Mouse (Mus musculus) B cell, adult 2 months (primary cell): ENCODE data around the gene Rsad1.

Experiments used
- DNase-seq, 2 experiments: peaks; one replicate each; pipeline ENCODE4 v3.0.0; 2022

Rsad1 gene

DNA sequence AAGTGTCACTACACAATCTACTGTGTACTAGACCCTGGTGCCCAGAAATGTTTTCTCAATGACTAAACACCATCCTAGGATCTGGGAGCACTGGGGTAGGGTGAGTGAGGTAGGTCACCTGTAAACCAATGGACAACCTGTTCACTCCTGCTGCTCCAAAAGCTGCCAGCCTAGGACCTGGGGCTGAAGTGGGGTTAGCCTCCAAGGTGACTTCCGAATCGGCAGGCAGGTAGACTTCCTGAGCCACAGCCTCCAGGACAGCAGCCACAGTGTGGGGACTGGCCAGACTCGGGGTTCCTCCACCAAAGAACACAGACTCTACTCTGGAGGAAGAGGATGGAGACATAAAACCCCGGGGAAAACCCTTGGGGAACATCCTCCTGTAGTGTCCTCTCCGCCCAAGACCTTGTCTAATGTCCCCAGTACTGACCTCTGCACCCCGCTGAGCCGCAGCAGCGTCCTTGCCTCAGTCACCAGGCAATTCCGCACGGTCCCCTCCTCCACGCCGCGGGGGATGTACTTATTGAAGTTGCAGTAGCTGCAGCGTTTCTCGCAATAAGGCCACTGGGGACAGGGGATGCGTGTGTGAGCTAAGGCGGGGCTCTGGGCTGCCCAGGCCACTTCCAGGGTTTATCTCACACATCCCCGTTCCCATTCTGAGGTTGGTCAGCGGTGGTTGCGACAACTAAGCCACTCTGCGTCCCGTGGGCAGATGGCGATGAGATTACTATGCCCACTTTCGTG lies 842 bp downstream of the Rsad1 start:
- DNase-seq = peak; percentile 42 to 43

DNA sequence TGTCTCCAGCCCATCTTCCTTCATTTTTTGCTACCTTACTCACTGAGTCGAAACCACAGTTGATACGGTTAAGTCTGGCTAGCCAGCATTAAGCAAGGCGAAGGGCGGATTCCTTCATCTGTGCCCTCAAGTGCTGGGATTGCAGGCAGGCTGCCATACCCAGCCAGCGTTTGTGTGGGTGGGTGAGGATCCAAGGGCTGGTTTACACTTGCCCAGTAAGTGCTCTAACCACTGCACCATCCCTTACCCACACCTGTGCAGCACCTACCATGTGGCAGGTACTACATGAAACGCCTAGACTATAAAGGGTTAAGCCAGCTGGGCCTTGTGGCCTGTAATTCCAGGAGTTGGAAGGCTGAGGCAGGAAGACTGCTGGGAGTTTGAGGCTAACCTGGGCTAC lies 1.8 kb downstream of the Rsad1 start:
- no peak for DNase-seq

DNA sequence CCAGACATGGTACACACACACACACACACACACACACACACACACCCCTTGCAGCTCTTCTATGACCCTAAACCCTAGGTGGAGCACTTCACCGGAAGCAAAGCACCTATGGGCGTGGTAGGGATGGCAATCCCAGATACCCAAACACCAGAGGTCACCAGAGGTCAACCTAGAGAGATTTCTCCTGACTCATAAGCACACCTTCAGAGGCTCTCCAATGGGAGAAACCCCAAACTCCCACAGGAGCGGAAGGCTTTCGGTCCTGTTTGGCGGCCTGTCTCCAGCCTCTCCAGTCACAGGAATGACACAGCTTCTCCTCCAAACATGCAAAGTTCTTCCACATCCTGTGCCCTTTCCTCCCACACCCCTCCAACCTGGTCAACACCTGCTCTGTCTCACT lies 2.7 kb downstream of the Rsad1 start:
- no peak for DNase-seq

DNA sequence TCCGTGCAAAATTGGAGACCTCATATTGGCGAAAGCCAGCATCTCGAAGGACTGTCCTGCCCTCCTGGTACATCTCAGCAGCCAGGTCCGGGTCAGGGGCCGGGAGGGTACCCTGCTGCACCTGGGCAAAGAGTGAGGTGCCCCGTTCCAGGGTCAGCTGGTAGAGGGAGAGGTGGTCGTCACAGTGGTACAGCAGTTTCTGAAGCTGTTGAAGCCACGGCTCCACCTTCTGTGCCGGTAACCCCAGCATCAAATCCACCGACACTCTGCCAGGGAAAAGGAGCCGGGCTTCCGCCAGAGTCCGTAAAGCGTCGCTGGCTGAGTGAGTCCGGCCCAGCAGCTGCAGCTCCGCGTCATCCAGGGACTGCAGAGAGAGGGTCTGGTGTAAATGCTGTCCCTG lies 4.6 kb downstream of the Rsad1 start:
- no peak for DNase-seq

DNA sequence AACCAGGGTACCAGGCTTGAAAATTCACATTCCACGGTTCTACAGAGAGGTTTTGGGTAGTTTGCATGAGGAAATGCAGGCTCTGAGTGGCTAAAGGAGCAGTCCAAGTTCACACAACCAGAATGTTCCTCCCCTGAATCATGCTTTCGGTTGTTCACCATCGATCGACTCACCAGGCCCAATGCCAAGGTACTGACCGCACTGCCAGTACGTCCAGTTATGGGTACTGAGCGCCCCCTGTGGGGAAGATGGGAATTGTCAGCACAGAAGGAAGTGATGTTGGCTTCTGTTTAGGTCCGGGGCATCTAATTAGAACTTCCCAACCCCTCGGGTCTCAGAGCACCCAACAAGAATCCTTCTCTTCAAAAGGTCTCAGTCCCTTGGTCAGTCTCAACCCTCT lies 5.1 kb downstream of the Rsad1 start:
- DNase-seq = peak; percentile 74 to 76

DNA sequence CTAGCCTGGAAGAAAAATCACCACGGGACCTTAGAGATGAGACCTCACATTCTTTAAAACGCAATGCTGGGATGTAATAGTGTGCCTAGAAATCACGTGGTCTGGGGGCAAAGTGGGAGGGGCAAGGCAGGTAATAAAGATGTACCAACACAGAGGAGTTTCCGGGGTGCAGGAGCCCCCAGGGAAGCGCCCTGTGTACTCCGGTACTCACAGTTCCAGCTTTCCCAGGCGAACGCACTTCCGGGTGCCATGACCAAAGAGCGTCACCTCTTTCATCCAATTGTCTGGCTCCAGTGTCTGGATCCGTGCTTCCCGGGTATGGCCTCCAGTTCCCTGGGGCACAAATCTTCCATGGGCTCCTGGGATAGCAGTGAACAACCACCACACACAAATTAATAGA lies 5.7 kb downstream of the Rsad1 start:
- DNase-seq = no peak

DNA sequence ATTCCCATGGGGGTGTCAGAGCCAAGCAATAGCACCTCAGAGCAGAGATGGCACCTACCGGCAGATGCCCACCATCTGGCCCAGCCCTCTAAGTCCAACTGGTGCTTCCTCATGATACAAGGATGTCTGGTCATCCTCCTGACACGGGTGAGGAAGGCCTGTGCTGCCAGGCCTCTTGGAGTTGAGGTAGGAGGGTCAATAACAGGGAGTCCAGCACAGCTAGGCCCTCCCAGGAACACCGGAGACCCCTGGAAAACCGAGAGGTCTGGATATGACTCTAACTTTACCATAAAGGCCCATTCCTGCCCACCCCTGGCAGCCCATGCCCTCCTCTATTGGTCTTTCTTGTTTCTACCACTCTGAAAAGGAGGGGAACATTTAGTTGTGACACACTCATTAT lies 6.7 kb downstream of the Rsad1 start:
- no peak for DNase-seq

DNA sequence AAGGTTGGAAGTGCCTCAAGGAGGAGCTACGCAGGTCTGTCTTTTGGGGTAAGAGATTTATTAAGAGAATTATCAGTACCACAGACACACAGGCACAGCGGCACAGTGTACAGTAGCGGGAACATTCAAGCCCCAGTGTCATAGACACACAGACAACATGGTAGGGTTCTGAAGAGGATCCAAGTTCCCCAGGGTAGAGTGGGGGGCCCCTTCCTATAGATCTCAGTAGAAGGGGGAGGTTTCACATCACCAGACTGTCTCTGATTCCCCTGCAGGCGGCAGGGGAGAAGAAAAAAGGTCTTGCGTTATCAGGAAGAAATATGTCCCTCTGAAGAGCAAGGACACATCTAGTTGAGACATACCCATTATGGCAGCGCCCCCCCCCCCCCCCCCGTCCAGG lies 9.3 kb downstream of the Rsad1 start:
- DNase-seq = no peak

DNA sequence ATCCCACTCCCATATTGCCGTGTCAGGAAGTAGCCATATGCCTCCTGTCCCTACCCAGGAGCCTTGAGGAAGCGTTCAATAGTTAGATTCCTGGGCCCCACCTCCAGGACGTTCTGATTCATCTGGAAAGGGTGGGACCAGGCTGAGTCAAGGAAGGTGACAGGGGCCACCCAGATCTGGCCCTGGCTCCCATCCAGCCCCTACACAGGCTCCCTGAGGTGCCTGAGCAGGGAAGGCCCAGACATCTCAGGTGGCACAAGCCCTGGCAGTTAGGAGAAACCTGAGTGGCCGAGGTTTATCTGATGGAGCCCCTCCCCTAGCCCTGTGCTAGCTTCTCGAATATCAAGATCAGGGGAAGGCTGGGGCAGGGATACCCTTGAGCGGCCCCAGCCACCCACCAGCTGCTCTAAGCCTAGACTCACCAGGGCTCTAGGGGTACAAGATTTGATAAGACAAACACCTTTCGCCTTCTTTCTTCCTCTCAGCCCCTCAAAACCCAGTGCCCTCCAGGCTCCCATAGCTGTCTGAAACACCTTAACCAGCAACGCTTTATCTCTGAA lies 10.2 kb downstream of the Rsad1 start:
- no peak for DNase-seq

DNA sequence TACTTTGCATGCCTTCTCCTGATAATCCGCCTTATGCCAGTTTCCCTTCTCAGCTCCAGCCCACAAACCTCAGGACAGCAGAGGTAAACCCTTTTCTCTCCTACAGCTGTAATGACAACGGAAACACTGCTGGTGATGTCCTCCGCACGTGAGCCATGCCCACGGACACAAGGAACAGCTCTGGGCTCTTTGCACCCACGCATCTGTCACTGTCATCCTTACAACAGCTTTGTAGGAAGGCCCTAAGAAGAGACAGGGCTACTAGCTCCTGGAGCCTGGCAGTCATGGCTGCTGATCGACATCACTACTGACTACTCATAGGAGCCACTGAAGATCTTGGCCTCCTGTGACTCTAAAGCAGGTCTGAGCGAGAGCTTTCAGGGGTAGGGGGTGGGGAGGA lies 15.9 kb downstream of the Rsad1 start:
- no peak for DNase-seq

DNA sequence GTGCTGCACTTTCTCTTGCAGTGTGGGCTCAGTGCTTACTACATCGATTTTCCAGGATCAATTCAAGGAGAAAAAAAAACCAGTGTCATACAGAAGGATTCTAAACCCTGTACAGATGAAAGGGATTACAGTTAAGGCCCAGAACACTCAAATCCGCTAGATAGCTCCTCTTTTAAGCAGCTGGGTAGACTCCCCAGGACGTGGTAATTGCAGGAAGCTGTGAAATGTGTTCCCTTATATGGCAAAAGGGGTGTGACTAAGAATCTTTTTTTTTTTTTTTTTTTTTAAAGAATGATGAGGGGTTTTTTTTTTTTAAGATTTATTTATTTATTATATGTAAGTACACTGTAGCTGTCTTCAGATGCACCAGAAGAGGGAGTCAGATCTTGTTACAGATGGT lies 20.2 kb downstream of the Rsad1 start:
- no peak for DNase-seq

DNA sequence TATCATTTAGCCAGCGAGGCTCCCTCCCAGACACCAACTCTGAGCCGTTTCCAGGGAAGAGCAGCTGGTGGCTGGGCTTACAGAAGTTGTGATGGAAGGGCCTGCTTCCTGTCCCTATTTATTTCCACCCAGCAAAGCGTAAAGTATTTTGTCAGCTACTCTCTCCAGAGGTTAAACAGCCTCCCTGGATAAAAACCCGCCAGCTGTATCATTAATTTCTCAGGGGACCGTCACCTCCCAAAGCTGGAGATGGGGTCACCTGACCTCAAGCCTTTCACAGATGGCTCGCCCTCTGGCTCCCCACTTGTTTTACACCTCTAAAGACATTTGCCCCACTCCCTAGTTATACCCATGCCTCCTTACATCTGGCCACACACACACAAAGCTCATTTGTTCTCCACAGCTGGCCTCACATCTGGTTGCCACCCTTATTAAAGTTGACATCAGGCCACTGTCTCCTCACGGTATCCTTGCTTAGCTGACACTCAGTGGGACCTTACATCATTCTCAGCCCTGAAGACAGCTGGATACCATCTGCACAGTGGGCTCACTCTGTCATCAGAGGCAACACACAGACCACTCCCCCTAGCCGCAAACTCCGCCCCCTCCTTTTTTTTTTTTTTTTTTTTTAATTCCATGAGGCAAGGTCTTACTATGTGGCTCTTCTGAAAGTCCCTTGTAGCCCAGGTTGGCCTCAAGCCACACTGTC lies 22.7 kb downstream of the Rsad1 start:
- no peak for DNase-seq

DNA sequence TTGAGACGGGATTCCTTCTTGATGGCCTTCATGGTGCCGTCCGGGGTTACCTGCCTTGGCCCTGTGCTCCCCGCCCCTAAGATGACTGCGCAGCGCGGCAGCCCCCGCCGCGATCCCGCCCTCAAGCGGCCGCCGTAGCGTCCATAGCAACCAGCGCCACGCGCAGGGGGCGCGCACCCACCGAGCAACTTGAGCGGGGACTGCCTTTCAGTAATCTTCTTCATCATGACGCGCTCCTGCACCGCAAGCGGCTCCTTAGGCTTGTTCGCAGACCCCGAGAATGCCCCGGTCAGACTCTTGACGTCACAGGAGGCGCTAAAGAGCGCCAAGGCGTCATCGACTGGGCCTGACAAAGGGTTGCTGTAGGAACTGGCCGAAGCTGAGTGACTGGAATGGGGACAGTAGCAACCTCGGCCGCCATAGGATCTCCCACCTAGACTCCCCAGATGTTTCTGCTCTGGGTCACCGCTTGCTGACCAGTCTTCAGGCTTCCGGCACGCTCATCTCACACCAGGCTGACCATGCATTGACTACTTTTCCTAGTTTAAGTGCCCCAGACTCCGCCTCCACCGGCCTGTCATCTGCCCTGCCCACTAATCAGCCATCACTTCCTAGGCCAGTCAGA lies 27.7 kb downstream of the Rsad1 start, which contains the start of gene Mycbpap:
Mycbpap (minus strand) TSS at position 524 of the 625 bp plus-strand sequence.
- peak; percentile 49 to 58 for DNase-seq

DNA sequence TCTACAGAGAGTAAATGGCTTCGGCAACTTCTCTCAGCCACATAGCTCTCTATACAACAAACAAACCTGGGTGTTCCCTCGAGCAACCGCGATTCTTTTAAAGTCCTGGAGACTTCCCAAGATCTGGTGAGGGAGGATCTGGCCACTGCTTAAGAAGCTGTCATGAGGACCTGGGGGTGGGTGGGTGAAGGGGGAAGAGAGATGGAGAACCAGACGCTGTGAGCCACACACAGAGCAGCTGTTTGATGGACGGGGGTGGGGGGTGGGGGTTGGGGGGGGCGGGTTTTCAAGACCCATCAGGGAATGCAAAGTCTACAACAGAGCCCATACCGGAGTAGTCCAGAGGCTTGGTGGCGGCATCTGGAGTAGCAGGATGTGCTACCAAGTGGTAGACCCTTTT lies 35.6 kb downstream of the Rsad1 start:
- DNase-seq = no peak

DNA sequence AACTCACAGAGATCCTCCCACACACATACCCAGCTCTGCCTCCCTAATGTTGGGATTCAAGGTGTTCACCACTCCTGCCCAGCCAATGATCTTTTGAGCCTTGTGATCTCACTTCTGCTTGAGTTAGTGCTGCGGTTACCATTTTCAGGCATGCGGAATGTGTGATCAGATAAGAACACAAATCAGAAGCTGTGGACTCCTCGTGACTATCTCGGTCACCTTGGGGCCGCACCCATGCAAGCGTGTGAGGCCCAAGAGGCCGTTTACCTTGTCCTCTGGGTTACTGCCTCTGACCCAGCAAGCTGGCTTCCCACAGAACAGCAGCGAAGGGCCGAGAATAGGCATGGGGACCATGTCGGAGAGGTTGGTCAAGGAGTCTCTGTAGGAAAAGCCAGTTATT lies 40.1 kb downstream of the Rsad1 start:
- no peak for DNase-seq

DNA sequence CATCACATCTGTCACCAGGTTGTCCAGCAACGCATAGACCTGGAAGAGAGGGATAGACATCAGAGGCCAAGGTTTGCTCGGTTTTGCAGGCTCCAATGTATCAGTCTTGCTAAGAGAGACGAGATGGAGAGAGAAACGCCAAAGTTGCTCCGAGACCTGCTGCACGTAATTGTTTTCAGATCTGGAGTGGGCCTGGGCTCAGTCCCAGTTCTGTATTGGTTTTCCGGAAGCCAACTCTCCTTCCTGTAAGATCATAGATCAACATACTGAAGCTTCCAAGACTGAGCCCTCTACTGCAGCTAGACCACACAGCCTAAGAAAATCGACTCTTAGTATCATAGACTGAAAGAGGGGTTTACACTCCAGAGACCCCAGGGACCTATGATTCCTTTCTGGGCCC lies 47.6 kb downstream of the Rsad1 start:
- no peak for DNase-seq

DNA sequence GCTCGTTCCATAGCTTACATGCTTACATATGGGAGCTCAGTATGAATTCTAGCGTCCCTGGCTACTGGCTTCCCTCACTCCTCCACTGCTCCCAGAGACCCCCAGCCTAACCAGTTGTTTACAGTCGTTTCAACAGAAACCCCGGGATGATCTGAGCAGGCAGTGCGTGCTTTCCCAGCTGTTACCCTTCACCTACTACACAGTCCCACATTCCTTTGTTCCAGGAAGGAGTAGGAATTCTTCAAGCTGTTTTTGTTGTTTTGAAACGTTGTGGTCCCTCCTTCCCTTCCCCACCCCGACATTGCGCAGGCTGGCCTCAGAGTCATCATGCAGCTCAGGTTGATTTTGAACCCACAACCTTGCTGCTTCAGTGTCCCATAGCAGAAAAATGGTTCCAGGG lies 48.7 kb downstream of the Rsad1 start:
- DNase-seq = no peak

DNA sequence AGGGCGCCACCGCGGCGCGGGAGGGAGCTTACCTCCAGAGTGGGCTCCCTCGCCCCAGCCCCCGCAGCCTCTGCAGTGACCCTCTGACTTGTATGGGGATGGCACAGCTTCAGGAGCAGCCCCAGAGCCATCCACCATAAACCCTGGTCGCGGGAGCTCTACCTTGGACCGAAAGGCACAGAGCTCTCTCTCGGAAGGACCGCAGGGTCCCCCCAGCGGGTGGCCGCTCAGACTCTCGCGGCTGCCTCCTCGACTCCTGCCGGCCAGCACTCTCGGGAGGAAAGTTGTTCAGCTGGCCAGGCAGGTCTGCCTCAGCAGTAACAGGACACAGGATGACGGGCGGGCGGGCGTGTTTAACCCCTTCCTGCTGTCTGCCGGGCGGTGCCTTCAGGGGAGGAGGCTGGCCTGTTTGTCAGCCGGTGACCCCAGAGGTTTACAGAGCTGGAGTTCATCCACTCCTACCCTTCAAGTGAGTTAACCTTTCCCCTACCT lies 49.3 kb downstream of the Rsad1 start, which contains the start of gene Epn3:
Epn3 (minus strand) TSS at position 314 of the 492 bp plus-strand sequence.
- no peak for DNase-seq

DNA sequence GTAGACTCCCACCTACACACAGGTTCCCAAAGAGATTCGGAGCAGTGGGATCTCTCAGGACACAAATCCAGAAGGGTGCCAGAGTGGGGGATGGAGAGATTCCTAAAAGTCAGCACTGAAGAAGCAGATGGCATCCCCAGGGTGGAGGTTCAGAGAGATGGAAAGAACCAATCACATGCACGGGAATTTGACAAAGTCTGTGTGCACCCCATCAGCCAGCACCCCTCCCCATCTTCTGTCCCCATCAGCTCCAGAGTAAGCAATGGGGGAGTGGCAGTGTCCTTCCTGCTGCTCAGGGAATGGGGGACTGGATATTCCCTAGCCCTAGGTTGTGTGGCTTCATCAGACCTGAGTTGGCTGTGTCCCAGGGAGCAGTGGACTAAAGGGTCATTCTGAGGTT lies 50.0 kb downstream of the Rsad1 start:
- DNase-seq = no peak

DNA sequence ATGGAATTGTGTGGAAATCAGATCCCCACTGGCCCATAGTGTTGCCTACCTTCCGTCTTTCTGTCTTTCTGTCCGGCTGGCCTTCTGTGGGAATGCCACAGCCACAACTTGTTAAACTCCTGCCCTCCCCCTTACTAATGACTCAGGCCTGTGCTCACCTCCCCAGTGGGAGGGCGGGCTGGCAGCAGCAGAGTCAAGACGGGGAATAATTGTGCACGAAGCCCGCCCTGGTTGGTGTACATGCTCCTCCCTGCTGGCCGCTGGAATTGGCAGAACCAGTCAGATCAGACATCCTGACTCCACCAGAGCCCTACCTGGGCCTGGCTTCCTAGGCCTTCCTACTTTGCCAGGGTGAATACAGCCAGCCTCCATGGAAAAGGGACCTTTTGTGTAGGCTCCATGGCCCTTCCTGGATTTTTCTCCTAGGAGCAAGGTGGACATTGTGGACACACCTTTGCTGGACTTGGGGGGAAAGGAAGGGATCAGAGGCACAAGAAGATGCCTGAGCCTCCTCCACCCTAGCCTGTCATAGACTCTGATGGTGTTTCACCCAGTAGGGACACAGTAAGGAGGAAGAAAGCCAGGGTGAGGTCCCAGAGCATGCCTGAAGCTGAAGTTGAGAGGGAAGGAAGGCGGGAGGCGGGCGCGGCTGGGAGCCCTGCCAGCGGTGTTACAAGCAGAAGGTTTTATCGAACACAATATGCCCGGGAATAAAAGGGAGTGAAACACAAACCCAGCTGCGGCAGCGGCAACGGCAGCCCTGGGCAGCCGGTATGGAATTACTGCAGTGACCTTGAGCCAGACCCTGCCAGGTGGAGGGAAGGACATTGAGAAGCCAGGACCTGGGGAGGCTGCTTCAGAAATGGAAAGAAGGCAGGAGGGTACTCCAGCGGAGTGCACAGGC lies 50.7 kb downstream of the Rsad1 start:
- DNase-seq = no peak

DNA sequence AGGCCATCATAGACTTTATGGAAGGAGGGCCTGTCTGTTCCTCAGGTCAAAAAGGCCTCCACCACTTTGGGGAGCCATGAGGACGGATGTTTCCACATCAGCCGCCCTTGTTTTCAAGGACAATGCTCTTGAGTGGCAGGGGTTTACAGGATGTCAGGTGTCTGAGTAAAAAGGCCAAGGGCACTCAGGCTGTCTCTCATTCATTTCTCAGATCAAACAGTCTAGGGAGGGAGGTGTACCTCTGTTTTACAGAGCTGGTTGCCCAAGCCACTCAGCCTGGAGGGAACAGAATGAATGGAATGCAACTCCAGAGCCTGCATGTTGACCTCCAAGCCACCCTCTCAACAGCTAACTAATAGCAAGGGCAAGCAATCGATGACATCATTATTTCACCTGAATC lies 53.6 kb downstream of the Rsad1 start:
- DNase-seq = no peak

DNA sequence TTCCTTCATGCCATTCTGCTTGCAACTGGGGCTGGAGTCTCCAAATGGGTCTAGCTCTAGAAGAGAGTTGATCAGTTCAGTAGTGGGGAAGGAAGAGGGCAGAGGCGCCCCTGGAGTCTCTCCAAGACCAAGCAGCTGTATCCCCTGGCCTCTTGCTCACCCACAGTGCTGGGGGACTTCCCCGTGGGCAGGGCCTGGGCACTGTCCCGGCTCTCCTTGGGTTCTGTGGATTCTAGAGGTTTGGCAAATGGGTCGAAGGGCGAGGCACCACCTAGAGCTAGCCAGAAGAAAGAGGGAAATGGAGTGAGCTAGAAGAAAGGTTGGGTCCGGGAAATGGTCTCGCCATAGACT lies 57.3 kb downstream of the Rsad1 start:
- DNase-seq = no peak
